Mouse (Mus musculus): ENCODE data around the gene Cyp4a10. TPM values are rescaled to one million over a fixed set of nuclear protein-coding genes. Genes with fewer than 3 reads are reported as not detected.
"Not testable (repeated sequence)": the region's sequence is repeated elsewhere in the genome, so short reads cannot be mapped to it uniquely, and the experiment has no call there.

Gene Cyp4a10
- polyA plus RNA-seq (2015; fragmentation: Nextera tagmentation; extraction: Ambion mirVana) = not detected in 2 replicates

- not testable (repeated sequence) for H3K4me2 ChIP-seq (replicated peaks); H3K4me3 ChIP-seq (replicated peaks); H3K4me1 ChIP-seq (replicated peaks); H3K36me3 ChIP-seq; H3K9ac ChIP-seq (replicated peaks); H3K27ac ChIP-seq; H3K9me3 ChIP-seq; ATAC-seq; H3K27me3 ChIP-seq
- WGBS = 88% methylated on average over 5 of the region's 5 CpGs
Observed at GRCm38 (mm10) chr4:115518000-115518399, at the start of gene Cyp4a10. Cyp4a10 (plus strand) TSS chr4:115518264.

- ATAC-seq = not testable (repeated sequence)
- 90% methylated on average over 3 of the region's 3 CpGs for WGBS
Observed at GRCm38 (mm10) chr4:115473585-115473984, 44.5 kb upstream of the Cyp4a10 start.

DNA sequence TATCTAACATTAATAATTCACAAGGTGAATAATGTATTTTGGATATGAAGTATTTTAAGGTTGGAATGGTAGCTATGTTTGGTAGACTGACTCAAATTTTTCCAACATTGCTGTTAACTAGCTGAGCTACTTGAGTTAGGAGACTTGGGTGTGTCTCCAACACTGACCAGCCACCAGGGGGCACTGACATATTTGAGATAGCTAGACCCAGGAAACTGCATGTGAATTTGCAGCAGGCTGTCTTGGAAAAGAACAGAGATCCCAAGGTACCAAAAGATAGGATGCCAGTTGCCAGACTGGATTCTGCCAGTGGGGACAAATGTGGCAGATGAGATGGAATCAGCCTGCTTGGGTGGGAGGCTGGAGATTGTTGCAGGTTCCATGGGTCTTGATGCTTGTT lies 42.0 kb upstream of the Cyp4a10 start:
- H3K4me1 ChIP-seq (replicated peaks); ATAC-seq; H3K4me3 ChIP-seq (replicated peaks): not testable (repeated sequence)

More at GRCm38 (mm10) chr4:115473585-115473984, 44.5 kb upstream of the Cyp4a10 start:
- H3K27ac ChIP-seq; H3K9me3 ChIP-seq; H3K4me3 ChIP-seq (replicated peaks); H3K27me3 ChIP-seq; H3K4me1 ChIP-seq (replicated peaks); H3K4me2 ChIP-seq (replicated peaks); H3K9ac ChIP-seq (replicated peaks); H3K36me3 ChIP-seq: not testable (repeated sequence)

GRCm38 (mm10) chr4:115481006-115481652 lies 36.9 kb upstream of the Cyp4a10 start:
- Histone ChIP-seq H3K4me2 (replicated peaks) (no peak overlapping the region), H3K36me3 (no peaks in the 10 kb centered on the region), H3K4me1 (replicated peaks) (no peaks in the 10 kb centered on the region), H3K27me3 (no peaks in the 10 kb centered on the region), H3K9me3 (no peaks in the 10 kb centered on the region), H3K27ac (no peak overlapping the region), H3K9ac (replicated peaks) (no peak overlapping the region), H3K4me3 (replicated peaks) (no peak overlapping the region)
- ATAC-seq = no peak
- WGBS = 74% methylated on average over 6 of the region's 6 CpGs

More for the DNA sequence above, 42.0 kb upstream of the Cyp4a10 start:
- not testable (repeated sequence) for H3K4me2 ChIP-seq (replicated peaks); H3K27ac ChIP-seq; H3K9ac ChIP-seq (replicated peaks); H3K36me3 ChIP-seq; H3K9me3 ChIP-seq; H3K27me3 ChIP-seq

GRCm38 (mm10) chr4:115496001-115496400 lies 22.1 kb upstream of the Cyp4a10 start, which contains the start of gene Cyp4a14:
Cyp4a14 (minus strand) TSS chr4:115496142.
- H3K27me3 ChIP-seq = no peaks in the 10 kb centered on the region
- H3K4me3 ChIP-seq (replicated peaks) = no peak within 1 kb of the TSS
- WGBS = 91% methylated on average over 1 of the region's 1 CpGs
- no peak for ATAC-seq
- H3K9ac ChIP-seq (replicated peaks) = no peak within 1 kb of the TSS
- no peak within 1 kb of the TSS for H3K4me2 ChIP-seq (replicated peaks)
- H3K4me1 ChIP-seq (replicated peaks) = no peaks in the 10 kb centered on the region
- no peak within 1 kb of the TSS for H3K27ac ChIP-seq
- no peaks in the 10 kb centered on the region for H3K9me3 ChIP-seq
- no peaks in the 10 kb centered on the region for H3K36me3 ChIP-seq

GRCm38 (mm10) chr4:115497466-115497865 lies 20.6 kb upstream of the Cyp4a10 start:
- WGBS = 86% methylated on average over 3 of the region's 3 CpGs

DNA sequence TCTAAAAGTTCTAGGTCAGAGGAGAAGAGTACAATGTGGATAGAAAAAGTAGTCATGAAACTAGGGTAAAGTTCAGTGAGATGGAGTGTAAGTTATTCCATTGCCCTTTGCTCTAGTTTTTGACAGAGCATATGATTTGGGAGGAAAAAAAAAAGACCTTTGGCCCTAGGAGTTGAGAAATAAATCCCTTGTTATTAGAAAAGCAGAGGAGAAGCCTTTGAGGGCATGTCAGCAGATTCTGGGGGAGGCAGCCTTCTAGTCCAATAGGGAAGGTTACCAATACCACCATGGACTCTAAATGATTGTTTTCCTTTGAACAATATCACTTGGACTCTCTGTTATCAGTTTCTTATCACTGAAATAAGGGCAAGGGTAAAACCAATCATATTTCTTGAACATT lies 4.1 kb upstream of the Cyp4a10 start:
- H3K27me3 ChIP-seq; H3K4me1 ChIP-seq (replicated peaks); H3K9me3 ChIP-seq; ATAC-seq; H3K9ac ChIP-seq (replicated peaks); H3K4me3 ChIP-seq (replicated peaks); H3K36me3 ChIP-seq; H3K27ac ChIP-seq; H3K4me2 ChIP-seq (replicated peaks): not testable (repeated sequence)

More at GRCm38 (mm10) chr4:115497466-115497865, 20.6 kb upstream of the Cyp4a10 start:
- no peak for ATAC-seq
- H3K36me3 ChIP-seq = no peaks in the 10 kb centered on the region
- H3K9ac ChIP-seq (replicated peaks) = no peak overlapping the region
- H3K27ac ChIP-seq = no peak overlapping the region
- no peak overlapping the region for H3K4me3 ChIP-seq (replicated peaks)
- no peak overlapping the region for H3K4me2 ChIP-seq (replicated peaks)
- H3K27me3 ChIP-seq = no peaks in the 10 kb centered on the region
- no peaks in the 10 kb centered on the region for H3K9me3 ChIP-seq
- H3K4me1 ChIP-seq (replicated peaks) = no peaks in the 10 kb centered on the region

GRCm38 (mm10) chr4:115519444-115519843 lies 1.4 kb downstream of the Cyp4a10 start:
- no peak overlapping the region for H3K4me2 ChIP-seq (replicated peaks)
- ATAC-seq = no peak
- no peaks in the 10 kb centered on the region for H3K27me3 ChIP-seq
- H3K36me3 ChIP-seq = no peaks in the 10 kb centered on the region
- H3K9ac ChIP-seq (replicated peaks) = no peak overlapping the region
- 80% methylated on average over 4 of the region's 4 CpGs for WGBS
- H3K9me3 ChIP-seq = no peaks in the 10 kb centered on the region
- no peak overlapping the region for H3K4me3 ChIP-seq (replicated peaks)
- H3K4me1 ChIP-seq (replicated peaks) = no peaks in the 10 kb centered on the region
- H3K27ac ChIP-seq = no peak overlapping the region

GRCm38 (mm10) chr4:115521766-115522165 lies 3.7 kb downstream of the Cyp4a10 start:
- Histone ChIP-seq H3K27ac (no peak overlapping the region), H3K4me1 (replicated peaks) (no peaks in the 10 kb centered on the region), H3K9ac (replicated peaks) (no peak overlapping the region), H3K27me3 (no peaks in the 10 kb centered on the region), H3K9me3 (no peaks in the 10 kb centered on the region), H3K36me3 (no peaks in the 10 kb centered on the region), H3K4me2 (replicated peaks) (no peak overlapping the region), H3K4me3 (replicated peaks) (no peak overlapping the region)
- 100% methylated on average over 2 of the region's 2 CpGs for WGBS
- ATAC-seq = no peak

- H3K27ac ChIP-seq = no peak overlapping the region
- no peaks in the 10 kb centered on the region for H3K9me3 ChIP-seq
- ATAC-seq = no peak
- no peak overlapping the region for H3K4me3 ChIP-seq (replicated peaks)
- no peaks in the 10 kb centered on the region for H3K36me3 ChIP-seq
- no peak overlapping the region for H3K9ac ChIP-seq (replicated peaks)
- WGBS = 17% methylated on average over 1 of the region's 1 CpGs
- no peaks in the 10 kb centered on the region for H3K4me1 ChIP-seq (replicated peaks)
- no peaks in the 10 kb centered on the region for H3K27me3 ChIP-seq
- H3K4me2 ChIP-seq (replicated peaks) = no peak overlapping the region
Observed at GRCm38 (mm10) chr4:115545101-115545500, 27.0 kb downstream of the Cyp4a10 start.

GRCm38 (mm10) chr4:115546141-115546828 lies 28.2 kb downstream of the Cyp4a10 start:
- no peaks in the 10 kb centered on the region for H3K27me3 ChIP-seq
- H3K4me3 ChIP-seq (replicated peaks) = no peak overlapping the region
- 88% methylated on average over 2 of the region's 2 CpGs for WGBS
- no peak overlapping the region for H3K27ac ChIP-seq
- ATAC-seq = no peak
- no peaks in the 10 kb centered on the region for H3K36me3 ChIP-seq
- no peaks in the 10 kb centered on the region for H3K9me3 ChIP-seq
- no peak overlapping the region for H3K9ac ChIP-seq (replicated peaks)
- no peaks in the 10 kb centered on the region for H3K4me1 ChIP-seq (replicated peaks)
- H3K4me2 ChIP-seq (replicated peaks) = no peak overlapping the region

DNA sequence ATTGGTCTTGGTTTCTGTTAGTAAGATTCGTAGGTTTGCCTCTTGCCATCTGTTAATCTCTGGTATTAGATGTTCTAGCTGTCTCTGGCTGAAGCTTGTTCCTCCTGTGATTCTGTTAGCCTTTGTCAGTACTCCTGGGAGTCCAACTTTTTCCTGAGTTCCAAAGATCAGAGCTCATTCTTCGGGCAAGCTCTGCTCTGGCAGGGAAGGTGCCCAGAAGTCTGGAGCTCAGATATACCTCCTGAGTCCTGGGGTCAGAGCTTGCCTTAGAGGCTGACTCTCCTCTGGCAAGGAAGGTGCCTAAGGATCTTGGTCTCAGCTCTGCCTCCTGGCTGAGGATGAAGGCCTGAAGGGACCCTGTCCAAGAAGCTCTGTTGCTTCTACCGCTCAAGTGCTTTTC lies 34.7 kb downstream of the Cyp4a10 start:
- no peak overlapping the region for H3K27ac ChIP-seq
- H3K9me3 ChIP-seq = no peaks in the 10 kb centered on the region
- H3K9ac ChIP-seq (replicated peaks) = no peak overlapping the region
- no peaks in the 10 kb centered on the region for H3K27me3 ChIP-seq
- H3K4me3 ChIP-seq (replicated peaks) = no peak overlapping the region
- H3K4me2 ChIP-seq (replicated peaks) = no peak overlapping the region
- 92% methylated on average over 3 of the region's 3 CpGs for WGBS
- H3K4me1 ChIP-seq (replicated peaks) = no peaks in the 10 kb centered on the region
- ATAC-seq = no peak
- no peaks in the 10 kb centered on the region for H3K36me3 ChIP-seq
